Mouse (Mus musculus): ENCODE measurements around the gene Fam160a2. TPM values are rescaled to one million over a fixed set of nuclear protein-coding genes. Genes with fewer than 3 reads are reported as not detected.
A peak's percentile ranks its signal among the peaks of the same experiment; 100 is the strongest.

Fam160a2 gene
- polyA plus RNA-seq (2011; ENCODE audit: insufficient read depth, insufficient read length, low read depth, missing spikeins), result 46.2 and 49.7 TPM in 2 replicates

- Histone ChIP-seq H3K36me3 (ENCODE audit: control insufficient read depth, insufficient read depth, low read length, poor library complexity, severe bottlenecking) (no peaks in the 10 kb centered on the region), H3K9me3 (replicated peaks; ENCODE audit: control insufficient read depth, insufficient read depth, low read length, poor library complexity, severe bottlenecking) (no peaks in the 10 kb centered on the region)
- TF ChIP-seq EP300 (IDR thresholded peaks at IDR 0.05; ENCODE audit: insufficient read depth, low read depth, low read length) (no peak), POLR2A (IDR thresholded peaks at IDR 0.05; ENCODE audit: insufficient read depth, low read length) (peak; percentile 55)
These were observed at the start of gene Fam160a2 for GRCm38 (mm10) chr7:105399935-105400624. Fam160a2 (minus strand) TSS chr7:105400054.

GRCm38 (mm10) chr7:105445076-105445475, 45.2 kb upstream of the Fam160a2 start:
- TF ChIP-seq CTCF (IDR thresholded peaks at IDR 0.05; ENCODE audit: low read depth, low read length) (no peak), POLR2A (IDR thresholded peaks at IDR 0.05; ENCODE audit: insufficient read depth, low read length) (no peak), EP300 (IDR thresholded peaks at IDR 0.05; ENCODE audit: insufficient read depth, low read depth, low read length) (no peak)
- Histone ChIP-seq H3K36me3 (ENCODE audit: control insufficient read depth, insufficient read depth, low read length, poor library complexity, severe bottlenecking) (no peaks in the 10 kb centered on the region), H3K27me3 (ENCODE audit: control insufficient read depth, insufficient read depth, low read length, poor library complexity, severe bottlenecking) (no peaks in the 10 kb centered on the region)

More at GRCm38 (mm10) chr7:105399935-105400624, at the start of gene Fam160a2:
- peak within 1 kb of the TSS; percentile 49; the same call in 1 of the 2 replicates for H3K27ac ChIP-seq (ENCODE audit: insufficient read depth, low read length)
- no peaks in the 10 kb centered on the region for H3K27me3 ChIP-seq (ENCODE audit: control insufficient read depth, insufficient read depth, low read length, poor library complexity, severe bottlenecking)
- peak within 1 kb of the TSS; percentile 86 for H3K4me3 ChIP-seq (ENCODE audit: low read depth, low read length)
- peak within 1 kb of the TSS; percentile 77 for H3K9ac ChIP-seq (ENCODE audit: low read depth, poor library complexity, severe bottlenecking)
- no peaks in the 10 kb centered on the region for H3K4me1 ChIP-seq (ENCODE audit: control insufficient read depth, insufficient read depth, low read length)

DNA sequence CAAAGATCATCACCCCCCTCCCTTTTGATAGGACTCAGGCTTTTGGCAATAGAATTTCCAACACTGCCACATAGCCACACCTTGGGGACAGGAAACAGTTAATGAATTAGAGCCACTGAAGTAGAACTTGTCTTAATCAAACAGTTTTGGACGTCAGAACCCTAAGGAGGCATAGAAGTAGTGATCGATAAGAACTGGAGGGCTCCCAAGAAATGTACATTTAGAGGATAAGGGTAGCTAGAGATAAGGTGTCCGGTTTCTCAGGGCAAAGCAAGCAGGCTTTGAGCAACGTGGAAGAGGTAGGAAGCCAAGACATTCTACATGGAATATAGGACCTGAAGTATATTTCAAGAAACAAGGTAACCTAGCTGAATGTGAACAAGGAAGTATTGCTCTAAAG, 41.6 kb upstream of the Fam160a2 start:
- peaks cover 1% of the 10 kb centered on the region for H3K4me1 ChIP-seq (ENCODE audit: control insufficient read depth, insufficient read depth, low read length)
- H3K9me3 ChIP-seq (replicated peaks; ENCODE audit: control insufficient read depth, insufficient read depth, low read length, poor library complexity, severe bottlenecking), result no peaks in the 10 kb centered on the region
- H3K36me3 ChIP-seq (ENCODE audit: control insufficient read depth, insufficient read depth, low read length, poor library complexity, severe bottlenecking), result no peaks in the 10 kb centered on the region
- TF ChIP-seq EP300 (IDR thresholded peaks at IDR 0.05; ENCODE audit: insufficient read depth, low read depth, low read length), result no peak
- TF ChIP-seq POLR2A (IDR thresholded peaks at IDR 0.05; ENCODE audit: insufficient read depth, low read length), result no peak
- no peak for TF ChIP-seq CTCF (IDR thresholded peaks at IDR 0.05; ENCODE audit: low read depth, low read length)
- H3K27ac ChIP-seq (ENCODE audit: insufficient read depth, low read length), result no peak overlapping the region
- H3K4me3 ChIP-seq (ENCODE audit: low read depth, low read length), result no peak overlapping the region
- no peaks in the 10 kb centered on the region for H3K27me3 ChIP-seq (ENCODE audit: control insufficient read depth, insufficient read depth, low read length, poor library complexity, severe bottlenecking)
- no peak overlapping the region for H3K9ac ChIP-seq (ENCODE audit: low read depth, poor library complexity, severe bottlenecking)

More at GRCm38 (mm10) chr7:105445076-105445475, 45.2 kb upstream of the Fam160a2 start:
- no peak overlapping the region for H3K27ac ChIP-seq (ENCODE audit: insufficient read depth, low read length)
- no peaks in the 10 kb centered on the region for H3K9me3 ChIP-seq (replicated peaks; ENCODE audit: control insufficient read depth, insufficient read depth, low read length, poor library complexity, severe bottlenecking)
- peaks cover 1% of the 10 kb centered on the region for H3K4me1 ChIP-seq (ENCODE audit: control insufficient read depth, insufficient read depth, low read length)
- no peak overlapping the region for H3K9ac ChIP-seq (ENCODE audit: low read depth, poor library complexity, severe bottlenecking)
- H3K4me3 ChIP-seq (ENCODE audit: low read depth, low read length), result no peak overlapping the region

DNA sequence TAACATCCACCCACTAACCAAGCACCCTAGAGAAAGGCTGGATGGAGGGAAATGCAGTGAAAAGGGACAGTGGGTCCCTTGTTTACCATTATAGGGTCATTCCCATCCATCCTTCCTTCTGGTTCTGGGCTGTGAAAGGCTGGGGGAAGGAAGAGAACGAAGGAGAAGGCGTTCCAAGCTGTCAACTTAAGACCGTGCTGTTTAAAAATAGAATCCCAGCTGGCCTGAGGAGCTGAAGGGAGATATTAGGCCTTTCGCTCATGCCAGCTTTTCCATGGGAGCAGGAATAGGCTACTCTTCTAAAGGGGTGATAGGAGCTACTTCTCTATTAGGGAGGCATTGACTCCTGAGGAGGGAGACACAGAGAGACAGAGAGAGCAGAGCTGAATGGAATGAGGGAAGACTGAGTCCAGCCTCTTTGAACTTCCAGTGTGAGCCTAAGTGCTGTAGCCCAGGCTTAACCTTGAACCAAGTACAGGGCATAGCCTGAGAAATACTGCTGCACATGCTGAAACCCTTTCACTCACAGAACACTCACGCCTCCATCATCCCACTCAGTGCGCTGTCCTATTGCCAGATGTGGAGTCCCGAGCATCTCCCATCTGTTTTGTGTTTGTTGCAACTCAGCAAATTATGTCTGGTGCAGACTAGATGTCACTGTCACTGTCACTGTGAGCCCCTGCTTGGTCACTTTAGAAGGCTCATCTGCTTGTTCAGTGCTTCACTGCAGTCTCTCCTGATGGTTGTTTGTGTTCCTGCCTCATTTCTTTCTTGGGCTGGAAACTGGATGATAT, 38.3 kb upstream of the Fam160a2 start:
- Histone ChIP-seq H3K27ac (ENCODE audit: insufficient read depth, low read length) (no peak overlapping the region), H3K27me3 (ENCODE audit: control insufficient read depth, insufficient read depth, low read length, poor library complexity, severe bottlenecking) (no peaks in the 10 kb centered on the region), H3K9ac (ENCODE audit: low read depth, poor library complexity, severe bottlenecking) (no peak overlapping the region), H3K4me3 (ENCODE audit: low read depth, low read length) (no peak overlapping the region), H3K4me1 (ENCODE audit: control insufficient read depth, insufficient read depth, low read length) (no peaks in the 10 kb centered on the region), H3K36me3 (ENCODE audit: control insufficient read depth, insufficient read depth, low read length, poor library complexity, severe bottlenecking) (no peaks in the 10 kb centered on the region), H3K9me3 (replicated peaks; ENCODE audit: control insufficient read depth, insufficient read depth, low read length, poor library complexity, severe bottlenecking) (no peaks in the 10 kb centered on the region)
- no peak for TF ChIP-seq POLR2A (IDR thresholded peaks at IDR 0.05; ENCODE audit: insufficient read depth, low read length)
- no peak for TF ChIP-seq CTCF (IDR thresholded peaks at IDR 0.05; ENCODE audit: low read depth, low read length)
- no peak for TF ChIP-seq EP300 (IDR thresholded peaks at IDR 0.05; ENCODE audit: insufficient read depth, low read depth, low read length)

GRCm38 (mm10) chr7:105434798-105435197, 34.9 kb upstream of the Fam160a2 start:
- no peak overlapping the region for H3K27ac ChIP-seq (ENCODE audit: insufficient read depth, low read length)
- H3K36me3 ChIP-seq (ENCODE audit: control insufficient read depth, insufficient read depth, low read length, poor library complexity, severe bottlenecking), result no peaks in the 10 kb centered on the region
- H3K9ac ChIP-seq (ENCODE audit: low read depth, poor library complexity, severe bottlenecking), result no peak overlapping the region
- H3K4me3 ChIP-seq (ENCODE audit: low read depth, low read length), result peak overlapping the region; percentile 38
- no peaks in the 10 kb centered on the region for H3K4me1 ChIP-seq (ENCODE audit: control insufficient read depth, insufficient read depth, low read length)
- no peaks in the 10 kb centered on the region for H3K27me3 ChIP-seq (ENCODE audit: control insufficient read depth, insufficient read depth, low read length, poor library complexity, severe bottlenecking)
- TF ChIP-seq EP300 (IDR thresholded peaks at IDR 0.05; ENCODE audit: insufficient read depth, low read depth, low read length) (no peak), POLR2A (IDR thresholded peaks at IDR 0.05; ENCODE audit: insufficient read depth, low read length) (no peak), CTCF (IDR thresholded peaks at IDR 0.05; ENCODE audit: low read depth, low read length) (no peak)
- H3K9me3 ChIP-seq (replicated peaks; ENCODE audit: control insufficient read depth, insufficient read depth, low read length, poor library complexity, severe bottlenecking), result no peaks in the 10 kb centered on the region

GRCm38 (mm10) chr7:105433859-105434258, 34.0 kb upstream of the Fam160a2 start:
- no peaks in the 10 kb centered on the region for H3K4me1 ChIP-seq (ENCODE audit: control insufficient read depth, insufficient read depth, low read length)
- H3K9ac ChIP-seq (ENCODE audit: low read depth, poor library complexity, severe bottlenecking), result no peak overlapping the region
- H3K36me3 ChIP-seq (ENCODE audit: control insufficient read depth, insufficient read depth, low read length, poor library complexity, severe bottlenecking), result no peaks in the 10 kb centered on the region
- no peaks in the 10 kb centered on the region for H3K9me3 ChIP-seq (replicated peaks; ENCODE audit: control insufficient read depth, insufficient read depth, low read length, poor library complexity, severe bottlenecking)
- no peak overlapping the region for H3K4me3 ChIP-seq (ENCODE audit: low read depth, low read length)
- no peak overlapping the region for H3K27ac ChIP-seq (ENCODE audit: insufficient read depth, low read length)
- TF ChIP-seq CTCF (IDR thresholded peaks at IDR 0.05; ENCODE audit: low read depth, low read length) (peak; percentile 67), POLR2A (IDR thresholded peaks at IDR 0.05; ENCODE audit: insufficient read depth, low read length) (no peak)
- no peaks in the 10 kb centered on the region for H3K27me3 ChIP-seq (ENCODE audit: control insufficient read depth, insufficient read depth, low read length, poor library complexity, severe bottlenecking)
